Mouse (Mus musculus): ENCODE measurements around the gene Apol7a. TPM values are rescaled to one million over a fixed set of nuclear protein-coding genes. Genes with fewer than 3 reads are reported as not detected.

The Apol7a gene
- polyA plus RNA-seq, 1 experiment from 2014 or later: 0.10 TPM

Other genes with a start within 250 kb of the Apol7a start
- 39.1 and 41.9 TPM in 2 replicates for gene Rbfox2, start 92.1 kb downstream of the Apol7a start, polyA plus RNA-seq (2015; fragmentation: Nextera tagmentation; extraction: Ambion mirVana)
- gene Apol9a, start 12.0 kb upstream of the Apol7a start, polyA plus RNA-seq (2015; fragmentation: Nextera tagmentation; extraction: Ambion mirVana): 0.10 and 0.13 TPM in 2 replicates
- not detected in 2 replicates for gene Apol7b, start 48.4 kb upstream of the Apol7a start, polyA plus RNA-seq (2015; fragmentation: Nextera tagmentation; extraction: Ambion mirVana)
- gene Apol10a, start 77.9 kb upstream of the Apol7a start, polyA plus RNA-seq (2015; fragmentation: Nextera tagmentation; extraction: Ambion mirVana): not detected in 2 replicates
- not detected in 2 replicates for gene Apol11a, start 109.2 kb upstream of the Apol7a start, polyA plus RNA-seq (2015; fragmentation: Nextera tagmentation; extraction: Ambion mirVana)
- gene Apol7c, start 134.2 kb upstream of the Apol7a start, polyA plus RNA-seq (2015; fragmentation: Nextera tagmentation; extraction: Ambion mirVana): not detected in 2 replicates
- not detected in 2 replicates for gene 1700025B11Rik, start 162.8 kb upstream of the Apol7a start, polyA plus RNA-seq (2015; fragmentation: Nextera tagmentation; extraction: Ambion mirVana)
- 0.06 and 0.09 TPM in 2 replicates for gene Apol10b, start 197.0 kb upstream of the Apol7a start, polyA plus RNA-seq (2015; fragmentation: Nextera tagmentation; extraction: Ambion mirVana)
- not detected in 2 replicates for gene Gm36245, start 200.1 kb upstream of the Apol7a start, polyA plus RNA-seq (2015; fragmentation: Nextera tagmentation; extraction: Ambion mirVana)
- gene Apol11b, start 244.2 kb upstream of the Apol7a start, polyA plus RNA-seq (2015; fragmentation: Nextera tagmentation; extraction: Ambion mirVana): 0.21 TPM in 1 of 2 replicates, not detected in the other

Data from lung, embryonic 16.5 days (tissue).